Mouse (Mus musculus) limb, embryonic 14.5 days (tissue): ENCODE data around the gene Ranbp10. TPM values are rescaled to one million over a fixed set of nuclear protein-coding genes. Genes with fewer than 3 reads are reported as not detected.

ENCODE experiments used
- ATAC-seq: fragments of 200-750 bp; cut with Nextera tagmentation; 2 replicates; pipeline ENCODE4 v1.8.0; 2017; ENCODE audit warnings: low read depth, moderate number of reproducible peaks, moderate TSS enrichment; ENCODE audit not compliant: low FRiP score
- DNase-seq: peaks from one replicate; pipeline ENCODE4 v3.0.0-alpha.2; 2015; ENCODE audit warnings: low spot score
- H3K27ac ChIP-seq: fragments of 300-500 bp; sonication (generic); replicated peaks from 2 replicates; pipeline ENCODE4 v1.5.1; 2014; ENCODE audit warnings: low read depth, mild to moderate bottlenecking, low read length, moderate library complexity, mixed read lengths
- H3K27me3 ChIP-seq: fragments of 300-500 bp; sonication (generic); 2 replicates; pipeline ENCODE4 v1.6.1; 2014; ENCODE audit warnings: low read length, mixed read lengths; ENCODE audit not compliant: control insufficient read depth, insufficient read depth
- H3K36me3 ChIP-seq: fragments of 300-500 bp; sonication (generic); 2 replicates; pipeline ENCODE4 v1.6.1; 2014; ENCODE audit warnings: mild to moderate bottlenecking, low read length, moderate library complexity, mixed read lengths; ENCODE audit not compliant: control insufficient read depth, insufficient read depth
- H3K4me1 ChIP-seq: fragments of 300-500 bp; sonication (generic); 2 replicates; pipeline ENCODE4 v1.6.1; 2014; ENCODE audit warnings: antibody characterized with exemption, low read length, mixed read lengths; ENCODE audit not compliant: control insufficient read depth, insufficient read depth
- H3K4me2 ChIP-seq: fragments of 300-500 bp; sonication (generic); replicated peaks from 2 replicates; pipeline ENCODE4 v1.6.1; 2014; ENCODE audit warnings: low read depth, mild to moderate bottlenecking, low read length, moderate library complexity; ENCODE audit not compliant: severe bottlenecking
- H3K4me3 ChIP-seq: fragments of 300-500 bp; sonication (generic); replicated peaks from 2 replicates; pipeline ENCODE4 v1.5.1; 2014; ENCODE audit warnings: low read length
- H3K9ac ChIP-seq: fragments of 300-500 bp; sonication (generic); 2 replicates; pipeline ENCODE4 v1.6.1; 2014; ENCODE audit warnings: mild to moderate bottlenecking, low read depth, low read length, moderate library complexity; ENCODE audit not compliant: severe bottlenecking
- H3K9me3 ChIP-seq: fragments of 300-500 bp; sonication (generic); 2 replicates; pipeline ENCODE4 v1.6.1; 2016; ENCODE audit warnings: low read length; ENCODE audit not compliant: control insufficient read depth
- POLR2A ChIP-seq: fragments of 200-500 bp; IDR thresholded peaks from 2 replicates; pipeline ENCODE4 v1.8.0; 2012; ENCODE audit warnings: inconsistent platforms, mild to moderate bottlenecking, moderate library complexity, borderline replicate concordance; ENCODE audit not compliant: insufficient read depth, insufficient read length; ENCODE audit errors: extremely low read depth
- WGBS: fragments of 180-500 bp; shearing (Covaris S2); extraction: QIAGEN DNeasy Blood & Tissue Kit; methylation state at CpG from one replicate; pipeline ENCODE4 v1.1.7; 2014; 5-methylcytosine and 5-hydroxymethylcytosine counted together
- polyA plus RNA-seq, 2 experiments: library from polyadenylated mRNA; depleted of rRNA in 1 of 2; stranded (reverse) in 1 of 2; unstranded in 1 of 2; fragments of >200 nt; fragmentation: Nextera tagmentation in 1 of 2; extraction: Ambion mirVana in 1 of 2; gene quantifications; 2 replicates each; pipeline versions ENCODE4 v1.2.1 to v1.2.3; 2012 to 2014

Ranbp10 gene
- polyA plus RNA-seq, 2 experiments: 12.2 to 31.3 TPM

DNA sequence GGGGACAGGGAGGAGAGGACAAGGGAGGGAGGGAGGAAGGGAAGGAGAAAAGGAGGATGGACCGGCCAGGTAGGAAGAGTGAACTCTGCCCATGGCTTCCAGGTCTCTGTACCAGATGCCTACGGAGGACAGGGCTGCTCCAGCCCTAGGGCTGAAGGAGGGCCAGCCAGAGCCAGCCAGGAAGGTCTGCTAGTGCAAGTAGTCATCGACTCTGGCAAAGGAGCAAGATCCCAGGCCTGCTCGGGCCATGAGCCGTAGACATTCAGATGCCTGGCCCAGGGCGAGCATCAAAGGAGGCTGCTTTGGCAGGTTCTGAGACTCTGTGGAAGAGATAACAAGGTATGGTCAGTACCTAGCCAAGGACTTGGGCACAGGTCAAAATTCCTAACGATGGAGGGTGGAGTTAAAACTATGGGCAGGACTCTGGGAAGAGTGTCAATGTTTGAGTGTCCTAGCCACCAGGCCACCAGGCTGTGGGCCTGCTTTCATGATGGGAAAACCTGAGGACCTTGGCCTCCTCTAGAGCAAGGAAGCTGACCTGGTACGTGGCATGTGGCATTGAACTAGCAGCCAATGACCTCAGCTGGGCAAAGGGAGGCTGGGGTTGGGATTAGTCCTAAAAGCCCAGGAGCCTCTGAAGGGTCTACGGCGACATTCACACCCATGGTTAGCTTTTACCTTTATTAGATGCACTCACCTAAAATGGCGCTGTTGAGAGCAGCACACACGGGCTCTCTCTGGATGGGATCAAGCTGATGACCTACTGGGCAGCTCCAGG, 55.6 kb downstream of the Ranbp10 start:
- ATAC-seq: no peak
- Histone ChIP-seq H3K27me3 (no peaks in the 10 kb centered on the region), H3K4me3 (no peak overlapping the region), H3K9me3 (no peaks in the 10 kb centered on the region), H3K4me2 (no peak overlapping the region), H3K27ac (no peak overlapping the region), H3K36me3 (peaks cover 86% of the 10 kb centered on the region), H3K9ac (no peak overlapping the region), H3K4me1 (no peaks in the 10 kb centered on the region)
- TF ChIP-seq POLR2A: no peak
- DNase-seq: no peak
- WGBS: 91% methylated on average over 12 of the region's 12 CpGs

DNA sequence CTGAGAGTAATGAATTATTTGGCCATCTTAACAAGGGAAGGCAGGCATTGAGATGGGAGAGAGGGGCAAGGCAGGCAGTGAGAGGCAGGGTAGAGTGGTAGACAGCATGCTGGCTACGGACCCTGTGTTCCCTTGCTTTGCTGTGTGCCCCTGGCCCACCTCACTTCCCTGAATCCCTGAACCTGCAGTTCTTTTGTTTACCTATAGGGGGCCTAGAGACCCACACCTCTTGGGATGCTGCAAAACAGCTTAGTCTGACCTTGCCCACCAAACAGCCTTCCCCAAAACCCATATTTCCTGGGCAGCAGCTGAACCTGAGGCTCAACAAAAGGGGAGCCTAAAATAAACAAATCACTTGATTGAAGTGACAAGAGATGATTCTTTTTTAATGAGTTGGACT, 56.5 kb downstream of the Ranbp10 start:
- no peak for ATAC-seq
- WGBS: 57% methylated on average over 1 of the region's 1 CpGs
- DNase-seq: no peak

DNA sequence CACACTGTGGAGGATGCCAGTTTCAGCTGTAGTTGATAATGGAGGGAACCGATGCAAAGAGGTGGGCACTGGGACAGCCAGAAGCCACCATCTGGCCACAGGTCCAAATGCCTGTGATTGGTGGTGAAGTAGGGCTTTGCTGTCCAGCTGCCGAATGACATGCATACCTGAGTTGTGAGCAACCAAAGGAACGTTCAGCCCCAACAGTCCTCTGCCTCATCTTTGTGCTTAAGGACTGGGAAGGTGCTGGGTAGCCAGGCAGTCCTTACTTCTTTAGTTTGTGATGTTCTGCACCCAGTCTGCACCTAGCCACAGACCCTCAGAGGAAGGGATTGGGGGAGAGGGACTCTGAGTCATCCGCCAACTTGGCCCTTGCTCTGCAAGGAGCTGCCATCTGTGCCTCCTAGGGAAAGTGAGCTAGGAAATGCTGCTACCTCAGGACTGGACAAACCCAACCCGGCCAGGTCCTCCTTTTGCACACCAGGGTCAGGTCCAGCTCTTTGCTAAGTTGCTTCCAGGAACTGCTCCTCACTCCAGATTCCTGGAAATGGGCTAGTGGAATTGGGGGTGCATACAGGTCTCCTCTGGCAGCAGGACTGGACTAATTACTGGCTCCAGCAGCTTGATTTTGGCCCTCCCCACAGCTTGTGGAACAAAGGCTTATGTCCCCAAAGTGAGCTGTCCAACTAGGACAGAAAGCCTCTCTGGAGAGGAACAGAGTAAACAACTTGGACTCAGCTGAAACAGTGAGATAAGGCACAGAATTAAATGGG, 58.5 kb downstream of the Ranbp10 start:
- Histone ChIP-seq H3K4me1 (no peaks in the 10 kb centered on the region), H3K4me2 (no peak overlapping the region), H3K9ac (no peak overlapping the region), H3K9me3 (no peaks in the 10 kb centered on the region), H3K27me3 (no peaks in the 10 kb centered on the region), H3K27ac (no peak overlapping the region), H3K4me3 (no peak overlapping the region), H3K36me3 (peaks cover 58% of the 10 kb centered on the region)
- TF ChIP-seq POLR2A: no peak
- DNase-seq (no peak), ATAC-seq (no peak)
- WGBS: 88% methylated on average over 5 of the region's 5 CpGs

More for the DNA sequence above, 56.5 kb downstream of the Ranbp10 start:
- Histone ChIP-seq H3K4me3 (no peak overlapping the region), H3K9me3 (no peaks in the 10 kb centered on the region), H3K4me2 (no peak overlapping the region), H3K36me3 (peaks cover 77% of the 10 kb centered on the region), H3K4me1 (no peaks in the 10 kb centered on the region), H3K27ac (no peak overlapping the region), H3K27me3 (no peaks in the 10 kb centered on the region), H3K9ac (no peak overlapping the region)
- no peak for TF ChIP-seq POLR2A

DNA sequence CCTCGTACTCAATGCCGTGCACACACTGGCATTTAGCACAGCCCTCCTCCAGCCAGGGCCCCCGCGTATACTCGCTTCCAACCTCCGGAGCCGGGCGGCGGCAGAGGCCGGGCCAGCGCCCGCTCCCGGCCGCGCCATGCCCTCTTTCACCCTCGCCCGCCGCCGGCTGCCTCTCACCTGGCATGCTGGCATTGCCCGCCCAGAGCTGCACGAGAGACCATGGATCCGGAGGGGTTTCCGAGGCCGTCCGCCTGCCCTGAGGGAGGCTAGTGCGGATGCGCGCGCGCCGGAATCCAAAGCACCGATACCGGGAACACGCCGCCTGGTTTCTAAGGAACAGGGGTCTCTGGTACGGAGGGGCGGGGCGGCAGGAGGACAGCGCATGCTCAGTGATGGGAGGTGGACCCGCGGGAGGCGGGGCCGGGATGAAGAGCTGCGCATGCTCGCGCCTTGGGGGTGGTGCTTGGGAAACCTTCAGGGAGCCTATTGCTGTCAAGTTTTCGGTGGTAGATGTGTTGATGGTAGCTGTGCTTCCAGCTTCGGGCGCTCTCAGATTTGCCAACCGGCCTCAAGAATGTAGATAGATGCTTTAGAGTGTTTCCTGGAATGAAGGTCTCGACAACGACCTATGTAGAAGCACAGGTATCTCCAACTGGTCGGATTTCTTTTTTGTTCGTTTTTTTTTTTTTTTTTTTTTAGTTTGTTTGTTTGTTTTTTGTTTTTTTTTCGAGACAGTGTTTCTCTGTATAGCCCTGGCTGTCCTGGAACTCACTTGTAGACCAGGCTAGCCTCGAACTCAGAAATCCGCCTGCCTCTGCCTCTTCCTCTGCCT, 68.7 kb downstream of the Ranbp10 start, which contains the start of gene Gfod2:
Gfod2 (minus strand) TSS at position 388 of the 832 bp plus-strand sequence.
- TF ChIP-seq POLR2A: 0 out of 2 replicates have a peak, but pooled peaks have one; percentile 55
- DNase-seq (peak; percentile 95), ATAC-seq (peak; percentile 99)
- 2% methylated on average over 57 of the region's 57 CpGs for WGBS
- Histone ChIP-seq H3K9ac (peak within 1 kb of the TSS; percentile 75), H3K9me3 (no peaks in the 10 kb centered on the region), H3K36me3 (no peaks in the 10 kb centered on the region), H3K27me3 (no peaks in the 10 kb centered on the region), H3K27ac (0 out of 2 replicates have a peak within 1 kb of the TSS, but pooled peaks have one; percentile 39), H3K4me2 (peak within 1 kb of the TSS; percentile 74), H3K4me1 (peaks cover 6% of the 10 kb centered on the region; the same call in 1 of the 2 replicates), H3K4me3 (peak within 1 kb of the TSS; percentile 85)
